Mouse (Mus musculus): Measurements from ENCODE around the gene Epha10.
A peak's percentile ranks its signal among the peaks of the same experiment; 100 is the strongest.

The Epha10 gene

GRCm38 (mm10) chr4:124880599-124880998 lies at the start of gene Epha10:
Gene Epha10, plus strand, starts transcription at chr4:124880899.
- no peak for DNase-seq (ENCODE audit: extremely low read depth, low read depth)

GRCm38 (mm10) chr4:124832796-124833195 lies 47.9 kb upstream of the Epha10 start:
- DNase-seq (ENCODE audit: extremely low read depth, low read depth), result no peak

GRCm38 (mm10) chr4:124838035-124838700 lies 42.5 kb upstream of the Epha10 start:
- no peak for DNase-seq (ENCODE audit: extremely low read depth, low read depth)

- no peak for DNase-seq (ENCODE audit: extremely low read depth, low read depth)
Observed at GRCm38 (mm10) chr4:124840998-124841397, 39.7 kb upstream of the Epha10 start.

GRCm38 (mm10) chr4:124843493-124843892 lies 37.2 kb upstream of the Epha10 start:
- peak; percentile 7 for DNase-seq (ENCODE audit: extremely low read depth, low read depth)

GRCm38 (mm10) chr4:124847573-124847972 lies 33.1 kb upstream of the Epha10 start:
- peak; percentile 77 for DNase-seq (ENCODE audit: extremely low read depth, low read depth)

GRCm38 (mm10) chr4:124849631-124850260 lies 31.0 kb upstream of the Epha10 start:
- no peak for DNase-seq (ENCODE audit: extremely low read depth, low read depth)

GRCm38 (mm10) chr4:124850261-124850913 lies 30.3 kb upstream of the Epha10 start, which contains the start of gene Yrdc:
Gene Yrdc, plus strand, starts transcription at chr4:124850679.
- peak; percentile 72 for DNase-seq (ENCODE audit: extremely low read depth, low read depth)

- DNase-seq (ENCODE audit: extremely low read depth, low read depth), result peak; percentile 68
Observed at GRCm38 (mm10) chr4:124850933-124851658, 29.6 kb upstream of the Epha10 start, which contains the start of gene 1110065P20Rik. Gene 1110065P20Rik, minus strand, starts transcription at chr4:124851196.

- no peak for DNase-seq (ENCODE audit: extremely low read depth, low read depth)
Observed at GRCm38 (mm10) chr4:124856294-124856693, 24.4 kb upstream of the Epha10 start.

- DNase-seq (ENCODE audit: extremely low read depth, low read depth), result no peak
Observed at GRCm38 (mm10) chr4:124858370-124858769, 22.3 kb upstream of the Epha10 start.

- DNase-seq (ENCODE audit: extremely low read depth, low read depth), result no peak
Observed at GRCm38 (mm10) chr4:124860446-124860845, 20.3 kb upstream of the Epha10 start.

- DNase-seq (ENCODE audit: extremely low read depth, low read depth), result no peak
Observed at GRCm38 (mm10) chr4:124861283-124862188, 19.2 kb upstream of the Epha10 start, which contains the start of gene Maneal. Gene Maneal, minus strand, starts transcription at chr4:124862171.

GRCm38 (mm10) chr4:124872719-124873118 lies 8.0 kb upstream of the Epha10 start:
- no peak for DNase-seq (ENCODE audit: extremely low read depth, low read depth)

- DNase-seq (ENCODE audit: extremely low read depth, low read depth), result no peak
Observed at GRCm38 (mm10) chr4:124881341-124881908, 726 bp downstream of the Epha10 start.

- DNase-seq (ENCODE audit: extremely low read depth, low read depth), result no peak
Observed at GRCm38 (mm10) chr4:124882151-124882729, 1.5 kb downstream of the Epha10 start.

GRCm38 (mm10) chr4:124888702-124889101 lies 8.0 kb downstream of the Epha10 start:
- DNase-seq (ENCODE audit: extremely low read depth, low read depth), result no peak

- DNase-seq (ENCODE audit: extremely low read depth, low read depth), result no peak
Observed at GRCm38 (mm10) chr4:124889935-124890334, 9.2 kb downstream of the Epha10 start.

GRCm38 (mm10) chr4:124890831-124891230 lies 10.1 kb downstream of the Epha10 start:
- DNase-seq (ENCODE audit: extremely low read depth, low read depth), result no peak

GRCm38 (mm10) chr4:124893769-124894168 lies 13.1 kb downstream of the Epha10 start:
- DNase-seq (ENCODE audit: extremely low read depth, low read depth), result no peak

All from MEL-GATA-1-ER (cell line).